Mouse (Mus musculus): Measurements from ENCODE around the gene Tmem223.

GRCm38 (mm10) chr19:8774951-8775421 lies 4.2 kb downstream of the Tmem223 start:
- TF ChIP-seq CTCF (IDR thresholded peaks at IDR 0.05; ENCODE audit: low read depth) (no peak), EP300 (IDR thresholded peaks at IDR 0.05; ENCODE audit: low read depth) (no peak)
